Mouse (Mus musculus) kidney, embryonic 16.5 days (tissue): ENCODE measurements around the gene Dscam. TPM values are rescaled to one million over a fixed set of nuclear protein-coding genes. Genes with fewer than 3 reads are reported as not detected.

ENCODE experiments used
- ATAC-seq: fragments of 200-750 bp; cut with Nextera tagmentation; 2 replicates; pipeline ENCODE4 v1.8.0; 2017; ENCODE audit warnings: moderate TSS enrichment; ENCODE audit not compliant: low FRiP score, low TSS enrichment
- H3K27ac ChIP-seq: fragments of 300-500 bp; sonication (generic); 2 replicates; pipeline ENCODE4 v1.5.1; 2014; ENCODE audit warnings: low read length
- H3K27me3 ChIP-seq: fragments of 300-500 bp; sonication (generic); 2 replicates; pipeline ENCODE4 v1.6.1; 2014; ENCODE audit warnings: low read length, control low read depth, mixed read lengths; ENCODE audit not compliant: insufficient read depth
- H3K36me3 ChIP-seq: fragments of 300-500 bp; sonication (generic); 2 replicates; pipeline ENCODE4 v1.6.1; 2014; ENCODE audit warnings: low read length, control low read depth, mixed read lengths; ENCODE audit not compliant: insufficient read depth
- H3K4me1 ChIP-seq: fragments of 300-500 bp; sonication (generic); 2 replicates; pipeline ENCODE4 v1.6.1; 2014; ENCODE audit warnings: low read length, control low read depth, mixed read lengths; ENCODE audit not compliant: insufficient read depth
- H3K4me2 ChIP-seq: fragments of 300-500 bp; sonication (generic); replicated peaks from 2 replicates; pipeline ENCODE4 v1.6.1; 2014; ENCODE audit warnings: low read depth, low read length
- H3K4me3 ChIP-seq: fragments of 300-500 bp; sonication (generic); 2 replicates; pipeline ENCODE4 v1.5.1; 2014; ENCODE audit warnings: mild to moderate bottlenecking, low read length
- H3K9ac ChIP-seq: fragments of 300-500 bp; sonication (generic); replicated peaks from 2 replicates; pipeline ENCODE4 v1.6.1; 2014; ENCODE audit warnings: low read length
- H3K9me3 ChIP-seq: fragments of 300-500 bp; sonication (generic); 2 replicates; pipeline ENCODE4 v1.6.1; 2016; ENCODE audit warnings: low read length, control low read depth
- WGBS: fragments of 180-500 bp; shearing (Covaris S2); extraction: QIAGEN DNeasy Blood & Tissue Kit; methylation state at CpG from one replicate; pipeline ENCODE4 v1.1.7; 2014; 5-methylcytosine and 5-hydroxymethylcytosine counted together
- polyA plus RNA-seq: library from polyadenylated mRNA; unstranded; fragments of >200 nt; fragmentation: Nextera tagmentation; extraction: Ambion mirVana; gene quantifications from 2 replicates; pipeline ENCODE4 v1.2.1, GENCODE M21; 2015

Gene Dscam
- polyA plus RNA-seq, 1 experiment from 2014 or later: 0.04 TPM

- H3K4me2 ChIP-seq: no peak overlapping the region
- no peak overlapping the region for H3K27ac ChIP-seq
- no peak for ATAC-seq
- no peaks in the 10 kb centered on the region for H3K27me3 ChIP-seq
- H3K4me3 ChIP-seq: no peak overlapping the region
- H3K4me1 ChIP-seq: no peaks in the 10 kb centered on the region
- H3K9ac ChIP-seq: no peak overlapping the region
- 92% methylated on average over 8 of the region's 8 CpGs for WGBS
- no peaks in the 10 kb centered on the region for H3K9me3 ChIP-seq
- no peaks in the 10 kb centered on the region for H3K36me3 ChIP-seq
Observed at GRCm38 (mm10) chr16:96725071-96725724, 445.4 kb downstream of the Dscam start.

DNA sequence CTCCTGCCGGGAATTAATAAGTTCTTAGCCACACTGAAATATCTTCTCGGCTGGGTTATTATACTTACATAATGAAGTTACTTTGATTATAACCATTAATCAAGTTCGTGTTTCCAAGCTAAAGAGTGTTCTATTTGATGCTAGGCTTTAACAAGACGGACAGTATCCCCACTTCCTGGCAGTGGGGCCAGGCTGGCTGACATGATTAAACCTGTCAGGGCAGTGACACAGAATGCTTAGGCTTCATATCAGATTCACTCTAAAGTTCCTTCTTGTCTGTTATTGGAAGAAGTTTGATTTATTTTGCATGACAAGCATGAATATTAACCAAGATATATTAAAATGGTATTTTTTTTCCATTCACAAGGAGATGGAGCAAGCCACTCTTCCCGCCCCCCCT is 446.0 kb downstream of the Dscam start:
- H3K4me2 ChIP-seq: no peak overlapping the region
- H3K4me3 ChIP-seq: no peak overlapping the region
- no peak overlapping the region for H3K9ac ChIP-seq
- ATAC-seq: no peak
- no peaks in the 10 kb centered on the region for H3K36me3 ChIP-seq
- H3K27me3 ChIP-seq: no peaks in the 10 kb centered on the region
- H3K27ac ChIP-seq: no peak overlapping the region
- WGBS: 59% methylated on average over 5 of the region's 5 CpGs
- no peaks in the 10 kb centered on the region for H3K4me1 ChIP-seq
- no peaks in the 10 kb centered on the region for H3K9me3 ChIP-seq

DNA sequence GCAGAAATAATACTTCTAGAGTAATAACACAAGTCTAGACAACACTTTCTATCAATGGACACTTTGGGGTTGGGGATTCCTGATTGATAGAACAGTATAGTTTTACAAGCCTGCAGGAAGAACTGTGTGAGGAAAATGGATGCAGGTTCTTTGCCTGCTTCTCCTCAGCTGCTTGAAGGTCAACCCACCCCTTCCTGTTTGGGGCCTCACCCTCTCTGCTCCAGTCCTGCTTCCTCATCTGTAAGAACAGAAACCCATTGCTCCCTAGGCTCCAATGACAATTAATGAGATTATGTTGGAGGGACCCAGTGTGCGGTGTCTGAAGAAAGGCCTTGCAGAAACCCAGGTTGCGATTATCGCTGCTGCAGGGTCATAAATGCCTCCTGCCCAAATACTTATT is 446.4 kb downstream of the Dscam start:
- no peak for ATAC-seq
- no peak overlapping the region for H3K27ac ChIP-seq
- H3K4me1 ChIP-seq: no peaks in the 10 kb centered on the region
- 78% methylated on average over 3 of the region's 3 CpGs for WGBS
- no peak overlapping the region for H3K4me2 ChIP-seq
- H3K4me3 ChIP-seq: no peak overlapping the region
- H3K36me3 ChIP-seq: no peaks in the 10 kb centered on the region
- H3K27me3 ChIP-seq: no peaks in the 10 kb centered on the region
- H3K9ac ChIP-seq: no peak overlapping the region
- no peaks in the 10 kb centered on the region for H3K9me3 ChIP-seq

GRCm38 (mm10) chr16:96723066-96723669 is 447.4 kb downstream of the Dscam start:
- Histone ChIP-seq H3K27ac (no peak overlapping the region), H3K4me3 (no peak overlapping the region), H3K9ac (no peak overlapping the region), H3K9me3 (no peaks in the 10 kb centered on the region), H3K4me2 (no peak overlapping the region), H3K27me3 (no peaks in the 10 kb centered on the region), H3K4me1 (no peaks in the 10 kb centered on the region), H3K36me3 (no peaks in the 10 kb centered on the region)
- WGBS: 98% methylated on average over 2 of the region's 2 CpGs
- peak; percentile 12; the same call in 1 of the 2 replicates for ATAC-seq

- Histone ChIP-seq H3K27me3 (no peaks in the 10 kb centered on the region), H3K9ac (no peak overlapping the region), H3K9me3 (no peaks in the 10 kb centered on the region), H3K4me3 (no peak overlapping the region), H3K36me3 (no peaks in the 10 kb centered on the region), H3K4me2 (no peak overlapping the region), H3K4me1 (no peaks in the 10 kb centered on the region), H3K27ac (no peak overlapping the region)
- ATAC-seq: no peak
- WGBS: 68% methylated on average over 3 of the region's 3 CpGs
Observed at GRCm38 (mm10) chr16:96722135-96722534, 448.4 kb downstream of the Dscam start.

GRCm38 (mm10) chr16:96721241-96721640 is 449.3 kb downstream of the Dscam start:
- Histone ChIP-seq H3K9me3 (no peaks in the 10 kb centered on the region), H3K27ac (no peak overlapping the region), H3K4me3 (no peak overlapping the region), H3K9ac (no peak overlapping the region), H3K4me1 (no peaks in the 10 kb centered on the region), H3K4me2 (no peak overlapping the region), H3K36me3 (no peaks in the 10 kb centered on the region), H3K27me3 (no peaks in the 10 kb centered on the region)
- no peak for ATAC-seq
- WGBS: 68% methylated on average over 9 of the region's 9 CpGs

DNA sequence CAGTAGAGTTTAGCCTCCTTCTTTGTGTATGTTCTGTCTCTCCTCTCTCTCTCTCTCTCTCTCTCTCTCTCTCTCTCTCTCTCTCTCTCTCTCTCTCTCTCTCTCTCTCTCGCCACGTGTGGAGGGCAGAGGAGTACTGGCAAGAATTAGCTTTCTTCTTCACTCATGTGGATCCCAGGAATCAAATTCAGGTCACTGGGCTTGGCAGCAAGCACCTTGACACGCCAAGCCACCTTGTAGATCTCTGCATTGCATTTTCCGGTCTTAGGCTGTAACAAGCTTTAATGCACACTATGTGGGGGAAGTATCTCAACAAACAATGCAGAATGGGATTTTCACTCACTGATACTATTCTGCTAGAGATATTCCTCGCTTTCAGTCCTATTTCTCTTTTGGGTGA is 449.9 kb downstream of the Dscam start:
- Histone ChIP-seq H3K4me3 (no peak overlapping the region), H3K4me1 (no peaks in the 10 kb centered on the region), H3K9me3 (no peaks in the 10 kb centered on the region), H3K9ac (no peak overlapping the region), H3K4me2 (no peak overlapping the region), H3K27ac (no peak overlapping the region), H3K27me3 (no peaks in the 10 kb centered on the region), H3K36me3 (no peaks in the 10 kb centered on the region)
- ATAC-seq: no peak
- WGBS: 60% methylated on average over 5 of the region's 5 CpGs

- Histone ChIP-seq H3K27me3 (no peaks in the 10 kb centered on the region), H3K36me3 (no peaks in the 10 kb centered on the region), H3K9ac (no peak overlapping the region), H3K9me3 (no peaks in the 10 kb centered on the region), H3K4me2 (no peak overlapping the region), H3K4me3 (no peak overlapping the region), H3K4me1 (no peaks in the 10 kb centered on the region), H3K27ac (no peak overlapping the region)
- no peak for ATAC-seq
- 14% methylated on average over 2 of the region's 2 CpGs for WGBS
Observed at GRCm38 (mm10) chr16:96718221-96718620, 452.3 kb downstream of the Dscam start.

GRCm38 (mm10) chr16:96716633-96717032 is 453.9 kb downstream of the Dscam start:
- Histone ChIP-seq H3K4me3 (no peak overlapping the region), H3K4me2 (no peak overlapping the region), H3K9ac (no peak overlapping the region), H3K9me3 (no peaks in the 10 kb centered on the region), H3K27me3 (no peaks in the 10 kb centered on the region), H3K36me3 (no peaks in the 10 kb centered on the region), H3K27ac (no peak overlapping the region), H3K4me1 (no peaks in the 10 kb centered on the region)
- 89% methylated on average over 2 of the region's 2 CpGs for WGBS
- ATAC-seq: no peak

GRCm38 (mm10) chr16:96711935-96712334 is 458.6 kb downstream of the Dscam start:
- Histone ChIP-seq H3K4me1 (no peaks in the 10 kb centered on the region), H3K27me3 (no peaks in the 10 kb centered on the region), H3K4me2 (no peak overlapping the region), H3K27ac (no peak overlapping the region), H3K9me3 (no peaks in the 10 kb centered on the region), H3K9ac (no peak overlapping the region), H3K4me3 (no peak overlapping the region), H3K36me3 (no peaks in the 10 kb centered on the region)
- ATAC-seq: no peak
- 45% methylated on average over 4 of the region's 4 CpGs for WGBS
